Mouse (Mus musculus) neural tube, embryonic 15.5 days (tissue): ENCODE results near the gene Fen1. TPM values are rescaled to one million over a fixed set of nuclear protein-coding genes. Genes with fewer than 3 reads are reported as not detected.

Experiments used
- ATAC-seq: fragments of 200-750 bp; cut with Nextera tagmentation; 2 replicates; pipeline ENCODE4 v1.8.0; 2017; ENCODE audit warnings: mild to moderate bottlenecking, moderate TSS enrichment, moderate library complexity; ENCODE audit not compliant: low FRiP score
- H3K27ac ChIP-seq: fragments of 300-500 bp; sonication (generic); replicated peaks from 2 replicates; pipeline ENCODE4 v1.5.1; 2015; ENCODE audit warnings: mild to moderate bottlenecking, inconsistent platforms
- H3K27me3 ChIP-seq: fragments of 300-500 bp; sonication (generic); replicated peaks from 2 replicates; pipeline ENCODE4 v1.6.1; 2015; ENCODE audit warnings: inconsistent platforms
- H3K36me3 ChIP-seq: fragments of 300-500 bp; sonication (generic); 2 replicates; pipeline ENCODE4 v1.6.1; 2015; ENCODE audit warnings: inconsistent platforms
- H3K4me1 ChIP-seq: fragments of 300-500 bp; sonication (generic); 2 replicates; pipeline ENCODE4 v1.6.1; 2015; ENCODE audit warnings: inconsistent platforms
- H3K4me2 ChIP-seq: fragments of 300-500 bp; sonication (generic); 2 replicates; pipeline ENCODE4 v1.6.1; 2015; ENCODE audit warnings: inconsistent platforms, mild to moderate bottlenecking, moderate library complexity
- H3K4me3 ChIP-seq: fragments of 300-500 bp; sonication (generic); replicated peaks from 2 replicates; pipeline ENCODE4 v1.5.1; 2015; ENCODE audit warnings: mild to moderate bottlenecking, inconsistent platforms
- H3K9ac ChIP-seq: fragments of 300-500 bp; sonication (generic); replicated peaks from 2 replicates; pipeline ENCODE4 v1.6.1; 2015; ENCODE audit warnings: mild to moderate bottlenecking, inconsistent platforms
- H3K9me3 ChIP-seq: fragments of 300-500 bp; sonication (generic); replicated peaks from 2 replicates; pipeline ENCODE4 v1.6.1; 2016; ENCODE audit warnings: inconsistent platforms
- WGBS: fragments of 180-500 bp; shearing (Covaris S2); methylation state at CpG from one replicate; pipeline ENCODE4 v1.1.7; 2015; ENCODE audit warnings: mixed read lengths; 5-methylcytosine and 5-hydroxymethylcytosine counted together
- polyA plus RNA-seq: library from polyadenylated mRNA; unstranded; fragments of >200 nt; fragmentation: Nextera tagmentation; extraction: Ambion mirVana; gene quantifications from 2 replicates; pipeline ENCODE4 v1.2.1, GENCODE M21; 2015

Gene Fen1
- polyA plus RNA-seq, 1 experiment from 2014 or later: 22.8 TPM

DNA sequence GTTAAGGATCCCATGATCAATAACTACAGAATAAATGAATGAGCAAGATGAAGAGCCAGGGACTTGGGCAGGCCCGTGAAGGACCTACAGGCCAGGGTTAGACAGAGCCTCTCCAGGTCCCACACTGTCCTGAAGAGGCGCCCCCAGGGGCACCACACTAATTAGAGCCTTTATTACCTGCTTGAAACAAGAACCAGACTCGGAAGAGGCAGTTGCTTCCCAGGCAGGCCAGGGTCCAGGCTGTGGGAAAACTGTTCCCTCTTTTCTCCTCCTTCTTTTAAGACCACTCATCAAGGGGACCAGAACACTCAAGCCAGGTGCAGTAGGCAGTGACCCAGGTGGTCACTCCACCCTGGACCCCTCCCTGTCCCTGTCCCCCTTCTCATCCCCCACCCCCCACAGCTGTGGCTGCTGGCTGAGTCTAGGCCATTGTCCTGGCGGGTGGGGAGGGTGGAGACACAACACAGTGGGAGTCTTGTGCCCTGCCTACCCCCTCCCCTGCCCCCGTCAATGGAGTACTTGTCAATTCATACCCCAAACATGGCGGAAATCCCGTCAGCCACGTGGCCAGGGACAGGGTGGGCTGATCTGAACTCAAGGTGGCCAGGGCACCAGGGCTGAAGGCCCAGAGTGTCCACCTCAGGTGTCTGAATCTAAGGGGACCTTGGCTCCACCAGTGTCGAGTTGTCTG is 28.5 kb upstream of the Fen1 start:
- 28% methylated on average over 9 of the region's 9 CpGs for WGBS
- Histone ChIP-seq H3K4me2 (no peak overlapping the region), H3K36me3 (no peaks in the 10 kb centered on the region), H3K9me3 (no peaks in the 10 kb centered on the region), H3K27ac (no peak overlapping the region), H3K4me3 (no peak overlapping the region), H3K4me1 (no peaks in the 10 kb centered on the region), H3K9ac (no peak overlapping the region), H3K27me3 (0 out of 2 replicates have a peak, but pooled peaks cover 9% of the 10 kb centered on the region)
- ATAC-seq: no peak

DNA sequence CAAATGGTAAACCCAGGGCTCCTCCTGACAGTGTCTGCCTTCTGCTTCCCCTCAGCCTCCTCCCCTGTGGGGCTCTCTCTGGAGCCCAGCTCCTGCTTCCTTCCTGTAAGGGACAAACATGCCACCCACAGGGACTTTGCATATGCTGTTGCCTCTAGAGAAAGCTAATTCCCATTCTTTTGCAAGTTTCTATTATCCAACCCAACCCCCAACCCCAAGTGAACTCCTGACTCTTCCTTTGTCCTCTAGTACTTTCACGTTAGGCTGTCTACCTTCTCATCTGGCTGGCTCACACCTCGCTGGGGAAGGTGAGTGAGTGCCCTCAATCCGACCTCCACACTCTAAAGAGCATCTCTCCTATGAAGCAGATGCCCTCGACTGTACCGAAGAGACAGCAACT is 27.9 kb upstream of the Fen1 start:
- no peak overlapping the region for H3K27ac ChIP-seq
- no peaks in the 10 kb centered on the region for H3K4me1 ChIP-seq
- no peak overlapping the region for H3K4me2 ChIP-seq
- no peak overlapping the region for H3K9ac ChIP-seq
- H3K4me3 ChIP-seq: no peak overlapping the region
- 15% methylated on average over 5 of the region's 5 CpGs for WGBS
- ATAC-seq: no peak
- no peaks in the 10 kb centered on the region for H3K36me3 ChIP-seq
- 0 out of 2 replicates have a peak, but pooled peaks cover 9% of the 10 kb centered on the region for H3K27me3 ChIP-seq
- no peaks in the 10 kb centered on the region for H3K9me3 ChIP-seq

DNA sequence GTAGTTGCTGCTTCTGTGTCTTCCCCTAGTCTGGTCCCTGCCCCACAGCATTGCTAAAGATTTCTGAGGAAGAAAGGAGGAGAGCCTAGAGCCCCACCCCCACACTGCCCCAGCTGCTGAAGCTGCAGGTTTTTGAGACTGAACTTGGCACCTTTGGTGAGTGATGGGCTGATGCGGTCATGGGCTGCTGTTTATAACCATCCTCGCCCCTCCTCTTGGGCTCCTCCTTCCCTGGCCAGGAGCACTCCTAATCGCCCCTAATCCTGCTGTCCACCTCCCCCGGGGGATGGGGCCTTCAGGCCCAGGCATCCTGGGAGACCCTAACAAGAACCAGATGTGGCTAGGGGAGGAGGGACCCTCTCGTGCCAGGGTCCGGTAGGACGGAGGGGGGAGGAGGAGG is 27.0 kb upstream of the Fen1 start:
- Histone ChIP-seq H3K27ac (no peak overlapping the region), H3K4me3 (no peak overlapping the region), H3K9ac (no peak overlapping the region), H3K4me1 (no peaks in the 10 kb centered on the region), H3K9me3 (no peaks in the 10 kb centered on the region), H3K27me3 (0 out of 2 replicates have a peak, but pooled peaks cover 9% of the 10 kb centered on the region), H3K4me2 (no peak overlapping the region), H3K36me3 (no peaks in the 10 kb centered on the region)
- 9% methylated on average over 7 of the region's 7 CpGs for WGBS
- no peak; the same call in 1 of the 2 replicates for ATAC-seq

DNA sequence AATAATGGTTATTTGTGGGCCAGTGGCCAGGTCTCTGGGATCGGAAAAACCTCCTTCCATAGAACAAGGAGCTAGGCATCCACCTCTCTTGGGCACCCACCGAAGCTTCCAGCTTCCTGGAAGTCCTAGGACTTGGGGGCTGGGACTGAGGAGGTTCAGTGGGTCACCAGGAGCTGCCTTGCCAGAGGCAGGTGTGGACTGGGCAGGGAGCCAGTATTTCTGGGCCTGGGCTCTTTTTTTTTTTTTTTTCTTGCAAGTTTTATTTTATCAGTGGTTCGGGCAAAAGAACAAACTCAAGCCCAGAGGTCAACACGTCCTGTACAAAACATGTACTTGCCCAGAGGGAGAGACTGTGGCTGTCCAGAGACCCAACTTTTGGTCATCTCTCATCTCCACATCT is 21.8 kb upstream of the Fen1 start:
- 83% methylated on average over 4 of the region's 4 CpGs for WGBS
- Histone ChIP-seq H3K4me2 (no peak overlapping the region), H3K9me3 (no peaks in the 10 kb centered on the region), H3K27ac (no peak overlapping the region), H3K9ac (no peak overlapping the region), H3K36me3 (no peaks in the 10 kb centered on the region), H3K4me1 (peaks cover 4% of the 10 kb centered on the region; the same call in 1 of the 2 replicates), H3K4me3 (no peak overlapping the region), H3K27me3 (no peaks in the 10 kb centered on the region)
- no peak for ATAC-seq

DNA sequence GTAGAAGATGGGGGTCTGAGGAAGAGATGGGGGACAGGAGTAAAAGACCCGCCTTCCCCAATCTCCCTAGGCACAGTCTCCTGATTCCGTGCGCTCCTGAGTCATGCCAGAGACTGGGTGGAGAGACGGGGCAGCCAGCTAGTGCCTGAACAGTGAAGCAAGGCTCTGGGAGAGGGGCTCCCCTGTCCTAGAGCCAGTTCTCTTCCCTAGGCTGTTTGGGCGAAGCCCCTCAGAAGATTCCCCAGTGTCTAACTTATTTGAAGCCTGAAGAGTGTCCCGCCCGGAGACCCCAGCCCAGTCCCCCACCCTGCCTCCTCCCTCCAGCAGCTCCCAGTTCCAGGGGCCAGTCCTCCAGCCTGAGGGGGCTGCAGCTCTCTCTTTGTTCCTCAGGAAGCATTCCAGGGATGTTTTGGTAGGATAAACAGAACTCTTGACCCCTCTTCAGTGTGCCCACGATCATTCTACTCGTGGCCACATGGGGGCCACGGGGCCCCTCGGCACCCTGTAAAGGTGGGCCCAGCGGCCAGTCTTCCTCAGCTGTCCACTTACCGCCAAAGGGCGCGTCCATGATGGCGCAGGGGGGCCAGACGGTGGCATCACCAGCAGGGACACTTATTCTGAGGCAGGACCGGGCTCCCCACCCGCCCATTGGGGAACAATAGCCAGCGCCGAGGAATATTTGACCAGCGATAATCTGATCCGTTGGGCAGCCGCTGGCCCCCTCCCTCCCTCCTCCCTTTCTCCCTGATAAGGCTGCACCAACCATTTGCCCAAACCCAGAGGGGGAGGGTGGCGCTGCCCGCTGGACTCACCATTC is 20.9 kb upstream of the Fen1 start:
- ATAC-seq: no peak

DNA sequence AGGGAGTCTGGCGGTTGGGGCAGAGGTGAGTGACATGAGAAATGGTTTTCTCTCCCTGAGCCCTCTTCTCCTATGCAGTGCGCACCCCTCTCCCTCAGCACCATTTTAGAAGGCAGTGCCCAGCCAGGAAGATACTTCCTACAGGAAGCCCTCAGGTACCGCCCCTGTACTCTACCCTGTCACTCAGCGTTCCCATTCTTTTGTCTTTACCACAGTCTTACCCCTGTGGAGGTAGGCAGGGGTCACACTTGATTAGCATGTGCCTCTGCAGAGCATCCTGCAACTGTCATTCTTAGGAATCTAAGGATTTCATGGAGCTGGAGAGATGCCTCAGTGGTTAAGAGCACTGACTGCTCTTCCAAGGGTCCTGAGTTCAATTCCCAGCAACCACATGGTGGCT is 19.6 kb upstream of the Fen1 start:
- ATAC-seq: no peak
- H3K9ac ChIP-seq: no peak overlapping the region
- no peak overlapping the region for H3K4me3 ChIP-seq
- H3K27ac ChIP-seq: no peak overlapping the region
- no peaks in the 10 kb centered on the region for H3K36me3 ChIP-seq
- H3K4me1 ChIP-seq: peaks cover 4% of the 10 kb centered on the region; the same call in 1 of the 2 replicates
- no peaks in the 10 kb centered on the region for H3K27me3 ChIP-seq
- H3K9me3 ChIP-seq: no peaks in the 10 kb centered on the region
- WGBS: 61% methylated on average over 3 of the region's 4 CpGs
- H3K4me2 ChIP-seq: no peak overlapping the region

More for the DNA sequence above, 20.9 kb upstream of the Fen1 start:
- Histone ChIP-seq H3K9me3 (no peaks in the 10 kb centered on the region), H3K36me3 (no peaks in the 10 kb centered on the region), H3K27me3 (no peaks in the 10 kb centered on the region), H3K4me3 (no peak overlapping the region), H3K27ac (no peak overlapping the region), H3K4me2 (no peak overlapping the region), H3K9ac (no peak overlapping the region), H3K4me1 (peaks cover 4% of the 10 kb centered on the region; the same call in 1 of the 2 replicates)
- WGBS: 44% methylated on average over 26 of the region's 26 CpGs

DNA sequence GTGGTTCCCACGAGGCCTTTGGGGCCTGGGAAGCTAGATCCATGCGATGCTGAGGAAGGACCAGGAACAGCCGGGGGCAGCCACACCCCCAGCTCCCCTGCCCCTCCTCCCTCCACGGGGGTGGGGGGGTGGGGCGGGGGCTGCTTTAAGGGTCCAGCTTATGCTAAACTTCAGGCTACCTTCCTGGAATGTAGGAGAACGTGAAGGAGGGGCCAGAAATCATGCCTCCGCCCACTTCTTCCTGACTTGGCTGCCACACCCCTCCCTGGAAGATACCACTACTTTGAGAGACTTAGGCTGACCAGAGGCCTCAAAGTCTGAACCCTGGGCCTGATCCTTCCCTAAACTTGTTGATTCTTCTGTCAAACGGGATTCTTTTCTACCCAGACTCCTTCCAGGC is 18.7 kb upstream of the Fen1 start:
- ATAC-seq: no peak
- H3K36me3 ChIP-seq: no peaks in the 10 kb centered on the region
- 47% methylated on average over 8 of the region's 8 CpGs for WGBS

DNA sequence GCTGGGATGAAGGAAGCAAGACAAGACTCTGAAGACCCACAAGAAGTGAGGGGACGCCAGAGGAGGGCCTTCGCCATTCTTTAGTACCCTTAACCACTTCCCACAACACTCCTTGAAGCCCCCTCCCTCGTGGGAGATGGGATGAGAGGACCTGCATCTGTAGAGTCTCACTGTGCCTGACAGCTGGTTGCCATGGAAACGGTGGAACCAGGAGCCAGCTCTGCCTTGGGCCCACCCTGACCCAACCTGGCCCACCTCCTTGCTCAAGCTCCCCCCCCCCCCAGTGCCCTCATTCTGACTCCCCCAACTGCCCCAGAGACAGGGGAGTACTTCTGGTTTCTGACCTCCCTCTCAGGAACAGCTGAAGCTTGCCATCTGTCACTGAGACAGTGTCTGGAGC is 17.6 kb upstream of the Fen1 start:
- peaks cover 4% of the 10 kb centered on the region; the same call in 1 of the 2 replicates for H3K4me1 ChIP-seq
- no peaks in the 10 kb centered on the region for H3K36me3 ChIP-seq
- ATAC-seq: no peak
- H3K9ac ChIP-seq: no peak overlapping the region
- H3K9me3 ChIP-seq: no peaks in the 10 kb centered on the region
- 58% methylated on average over 4 of the region's 4 CpGs for WGBS
- no peak overlapping the region for H3K4me2 ChIP-seq
- H3K27me3 ChIP-seq: no peaks in the 10 kb centered on the region
- H3K4me3 ChIP-seq: no peak overlapping the region
- H3K27ac ChIP-seq: no peak overlapping the region

More for the DNA sequence above, 18.7 kb upstream of the Fen1 start:
- Histone ChIP-seq H3K27ac (no peak overlapping the region), H3K9ac (no peak overlapping the region), H3K4me3 (no peak overlapping the region), H3K4me2 (no peak overlapping the region), H3K4me1 (peaks cover 4% of the 10 kb centered on the region; the same call in 1 of the 2 replicates), H3K9me3 (no peaks in the 10 kb centered on the region), H3K27me3 (no peaks in the 10 kb centered on the region)

DNA sequence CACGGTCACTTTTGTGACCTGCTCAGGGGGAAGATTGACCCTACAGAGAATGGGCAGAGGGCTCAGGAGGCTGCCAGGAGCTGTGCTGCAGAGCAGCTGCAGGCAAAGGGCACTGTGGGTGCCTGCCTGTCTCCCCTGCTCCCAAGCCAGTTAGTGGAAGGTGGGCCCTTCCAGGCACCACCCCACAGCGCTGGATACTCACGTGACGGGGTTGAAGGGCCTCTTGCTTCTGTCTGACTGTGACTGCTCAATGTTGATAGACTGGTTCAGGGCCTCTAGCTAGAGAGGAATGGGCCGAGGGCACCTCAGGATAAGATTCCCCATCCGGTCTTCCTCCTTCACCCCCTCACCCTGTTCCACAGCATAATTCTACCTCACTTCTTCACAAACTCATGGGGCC is 15.6 kb upstream of the Fen1 start:
- Histone ChIP-seq H3K4me1 (no peaks in the 10 kb centered on the region), H3K27me3 (no peaks in the 10 kb centered on the region), H3K9ac (no peak overlapping the region), H3K27ac (no peak overlapping the region), H3K36me3 (no peaks in the 10 kb centered on the region), H3K4me3 (no peak overlapping the region), H3K9me3 (no peaks in the 10 kb centered on the region), H3K4me2 (no peak overlapping the region)
- 78% methylated on average over 6 of the region's 6 CpGs for whole genome bisulfite sequencing
- ATAC-seq: no peak

DNA sequence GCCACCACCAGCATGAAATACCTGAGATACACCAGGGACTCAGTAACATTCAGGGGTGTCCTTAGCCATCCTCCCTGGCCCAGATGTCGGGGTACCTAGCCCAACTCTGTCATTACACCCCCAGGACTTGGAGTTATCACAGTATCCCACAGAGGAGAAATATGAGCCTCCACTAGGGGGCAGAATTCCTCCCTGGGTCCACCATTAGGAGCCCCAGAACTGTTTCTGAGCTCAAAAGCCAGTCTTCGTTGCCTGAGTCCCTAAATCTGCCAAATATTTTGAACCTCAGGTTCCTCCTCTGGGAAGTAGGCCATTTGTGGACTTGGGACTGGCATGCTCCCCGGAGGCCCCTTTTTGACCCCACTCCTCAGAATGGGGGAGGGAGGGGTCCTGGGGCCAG is 15.1 kb upstream of the Fen1 start:
- Histone ChIP-seq H3K9ac (no peak overlapping the region), H3K4me2 (no peak overlapping the region), H3K27me3 (no peaks in the 10 kb centered on the region), H3K9me3 (no peaks in the 10 kb centered on the region), H3K4me3 (no peak overlapping the region), H3K27ac (no peak overlapping the region), H3K36me3 (no peaks in the 10 kb centered on the region), H3K4me1 (no peaks in the 10 kb centered on the region)
- 41% methylated on average over 3 of the region's 3 CpGs for WGBS
- no peak for ATAC-seq

DNA sequence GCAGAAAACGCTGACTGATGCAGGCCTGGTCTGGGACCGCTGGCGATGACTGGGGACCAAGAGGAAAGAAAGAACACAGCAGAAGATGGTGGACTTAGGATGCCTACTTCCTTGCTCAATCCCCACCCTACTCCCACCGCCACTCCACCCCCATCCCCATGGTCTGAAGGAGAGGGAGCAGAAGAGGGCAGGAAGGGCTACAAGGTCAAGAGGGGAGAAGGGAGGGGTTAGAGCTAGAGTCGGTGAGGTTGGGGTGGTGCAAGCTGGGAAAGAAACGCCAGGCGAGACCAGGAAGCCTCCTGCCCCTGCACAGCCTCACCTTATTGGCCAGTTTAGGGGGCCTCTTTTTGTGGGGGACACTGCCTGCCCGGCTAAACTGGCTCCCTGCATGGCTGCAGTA is 12.1 kb upstream of the Fen1 start:
- Histone ChIP-seq H3K4me1 (no peaks in the 10 kb centered on the region), H3K27ac (no peak overlapping the region), H3K9ac (no peak overlapping the region), H3K9me3 (no peaks in the 10 kb centered on the region), H3K4me2 (no peak overlapping the region), H3K27me3 (no peaks in the 10 kb centered on the region), H3K4me3 (no peak overlapping the region), H3K36me3 (peaks cover 13% of the 10 kb centered on the region)
- 84% methylated on average over 8 of the region's 8 CpGs for WGBS
- ATAC-seq: no peak
